Mouse (Mus musculus): ENCODE measurements around the gene Rftn1.

Gene Rftn1

GRCm38 (mm10) chr17:49992625-49993603, 197.6 kb downstream of the Rftn1 start:
- in situ Hi-C loops (cut with MboI, MseI) = no loop called here

GRCm38 (mm10) chr17:49989583-49989982, 200.9 kb downstream of the Rftn1 start:
- in situ Hi-C loops (cut with MboI, MseI) = no loop called here

- in situ Hi-C loops (cut with MboI, MseI) = no loop called here
Observed at GRCm38 (mm10) chr17:49987095-49987494, 203.4 kb downstream of the Rftn1 start.

- in situ Hi-C loops (cut with MboI, MseI) = no loop called here
Observed at GRCm38 (mm10) chr17:49983478-49983877, 207.0 kb downstream of the Rftn1 start.

- in situ Hi-C loops (cut with MboI, MseI) = no loop called here
Observed at GRCm38 (mm10) chr17:49982611-49983390, 207.7 kb downstream of the Rftn1 start.

- in situ Hi-C loops (cut with MboI, MseI) = no loop called here
Observed at GRCm38 (mm10) chr17:49981591-49981990, 208.9 kb downstream of the Rftn1 start.

- in situ Hi-C loops (cut with MboI, MseI) = loop anchor here (10.0 kb wide), 1 partner anchor 235 kb away; no protein-coding TSS in a partner anchor
Observed at GRCm38 (mm10) chr17:49979761-49980285, 210.7 kb downstream of the Rftn1 start.

GRCm38 (mm10) chr17:49977424-49977790, 213.1 kb downstream of the Rftn1 start:
- in situ Hi-C loops (cut with MboI, MseI) = loop anchor here (10.0 kb wide), 1 partner anchor 237 kb away; no protein-coding TSS in a partner anchor

- in situ Hi-C loops (cut with MboI, MseI) = loop anchor here (10.0 kb wide), 1 partner anchor 238 kb away; no protein-coding TSS in a partner anchor
Observed at GRCm38 (mm10) chr17:49976678-49977423, 213.6 kb downstream of the Rftn1 start.

GRCm38 (mm10) chr17:49975481-49975880, 215.0 kb downstream of the Rftn1 start:
- in situ Hi-C loops (cut with MboI, MseI) = loop anchor here (10.0 kb wide), 1 partner anchor 239 kb away; no protein-coding TSS in a partner anchor

GRCm38 (mm10) chr17:49974996-49975395, 215.5 kb downstream of the Rftn1 start:
- in situ Hi-C loops (cut with MboI, MseI) = loop anchor here (10.0 kb wide), 1 partner anchor 240 kb away; no protein-coding TSS in a partner anchor

- in situ Hi-C loops (cut with MboI, MseI) = loop anchor here (10.0 kb wide), 1 partner anchor 243 kb away; no protein-coding TSS in a partner anchor
Observed at GRCm38 (mm10) chr17:49972164-49972563, 218.3 kb downstream of the Rftn1 start.

- in situ Hi-C loops (cut with MboI, MseI) = loop anchor here (10.0 kb wide), 1 partner anchor 244 kb away; no protein-coding TSS in a partner anchor
Observed at GRCm38 (mm10) chr17:49971057-49971456, 219.4 kb downstream of the Rftn1 start.

GRCm38 (mm10) chr17:49968467-49969207, 221.8 kb downstream of the Rftn1 start:
- in situ Hi-C loops (cut with MboI, MseI) = no loop called here

- in situ Hi-C loops (cut with MboI, MseI) = no loop called here
Observed at GRCm38 (mm10) chr17:49965846-49966762, 224.4 kb downstream of the Rftn1 start.

- in situ Hi-C loops (cut with MboI, MseI) = no loop called here
Observed at GRCm38 (mm10) chr17:49965035-49965434, 225.4 kb downstream of the Rftn1 start.

- in situ Hi-C loops (cut with MboI, MseI) = loop anchor here (5.0 kb wide), 1 partner anchor 278 kb away; no protein-coding TSS in a partner anchor
Observed at GRCm38 (mm10) chr17:49964471-49964870, 226.0 kb downstream of the Rftn1 start.

- in situ Hi-C loops (cut with MboI, MseI) = no loop called here
Observed at GRCm38 (mm10) chr17:49959021-49959420, 231.5 kb downstream of the Rftn1 start.

Data from regulatory T cell (primary cell).